Mouse (Mus musculus): ENCODE measurements around the gene Slc25a48. TPM values are rescaled to one million over a fixed set of nuclear protein-coding genes. Genes with fewer than 3 reads are reported as not detected.

Slc25a48 gene
- polyA plus RNA-seq (2015; fragmentation: Nextera tagmentation; extraction: Ambion mirVana): 1.0 and 1.2 TPM in 2 replicates

- peak within 1 kb of the TSS; percentile 51 for H3K4me3 ChIP-seq (ENCODE audit: low read depth, low read length)
- H3K9me3 ChIP-seq (replicated peaks; ENCODE audit: control insufficient read depth, low read length): no peaks in the 10 kb centered on the region
- WGBS (ENCODE audit: insufficient replicate concordance): 2% methylated on average over 51 of the region's 51 CpGs
- peaks cover 28% of the 10 kb centered on the region for H3K27me3 ChIP-seq (ENCODE audit: control insufficient read depth, insufficient read depth, low read depth, low read length)
- no peaks in the 10 kb centered on the region for H3K4me1 ChIP-seq (ENCODE audit: control insufficient read depth, low read depth, low read length)
- no peaks in the 10 kb centered on the region for H3K36me3 ChIP-seq (ENCODE audit: control insufficient read depth, insufficient read depth)
- ATAC-seq (ENCODE audit: low read depth): peak; percentile 78
- peak within 1 kb of the TSS; percentile 15 for H3K4me2 ChIP-seq (ENCODE audit: low read depth, low read length)
- H3K9ac ChIP-seq (ENCODE audit: low read depth, low read length): peak within 1 kb of the TSS; percentile 34; the same call in 1 of the 2 replicates
- H3K27ac ChIP-seq (ENCODE audit: low read length): peak within 1 kb of the TSS; percentile 69
Observed at GRCm38 (mm10) chr13:56438211-56439075, at the start of gene Slc25a48. Gene Slc25a48 (plus strand): TSS chr13:56438355.

GRCm38 (mm10) chr13:56397572-56397971, 40.6 kb upstream of the Slc25a48 start:
- H3K27ac ChIP-seq (ENCODE audit: low read length): no peak overlapping the region
- no peak overlapping the region for H3K4me3 ChIP-seq (ENCODE audit: low read depth, low read length)

DNA sequence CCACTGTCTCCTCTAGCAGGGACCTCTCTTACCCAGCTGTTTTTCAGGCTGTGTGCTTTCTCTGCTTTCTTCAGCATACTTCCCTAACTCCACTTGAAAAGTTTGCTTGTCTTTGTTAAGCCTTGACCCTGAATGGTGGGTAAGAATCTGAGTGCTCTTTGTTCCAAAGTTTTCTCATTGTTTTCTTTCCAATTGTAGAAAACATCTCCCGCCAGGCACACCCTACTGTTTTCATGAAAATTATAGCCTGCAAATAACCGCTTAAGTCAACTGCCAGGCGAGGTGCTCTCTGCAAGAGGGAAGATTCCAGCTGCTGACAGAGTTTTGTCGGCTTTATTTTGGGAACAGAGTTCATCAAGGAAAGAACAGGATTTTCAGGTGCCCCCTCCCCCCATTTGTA, 37.0 kb upstream of the Slc25a48 start:
- 63% methylated on average over 4 of the region's 4 CpGs for WGBS (ENCODE audit: insufficient replicate concordance)
- H3K36me3 ChIP-seq (ENCODE audit: control insufficient read depth, insufficient read depth): no peaks in the 10 kb centered on the region

More at GRCm38 (mm10) chr13:56397572-56397971, 40.6 kb upstream of the Slc25a48 start:
- no peak for ATAC-seq (ENCODE audit: low read depth)
- 44% methylated on average over 5 of the region's 5 CpGs for WGBS (ENCODE audit: insufficient replicate concordance)
- Histone ChIP-seq H3K4me1 (ENCODE audit: control insufficient read depth, low read depth, low read length) (no peaks in the 10 kb centered on the region), H3K9me3 (replicated peaks; ENCODE audit: control insufficient read depth, low read length) (no peaks in the 10 kb centered on the region), H3K27me3 (ENCODE audit: control insufficient read depth, insufficient read depth, low read depth, low read length) (no peaks in the 10 kb centered on the region), H3K9ac (ENCODE audit: low read depth, low read length) (no peak overlapping the region), H3K36me3 (ENCODE audit: control insufficient read depth, insufficient read depth) (no peaks in the 10 kb centered on the region), H3K4me2 (ENCODE audit: low read depth, low read length) (no peak overlapping the region)

DNA sequence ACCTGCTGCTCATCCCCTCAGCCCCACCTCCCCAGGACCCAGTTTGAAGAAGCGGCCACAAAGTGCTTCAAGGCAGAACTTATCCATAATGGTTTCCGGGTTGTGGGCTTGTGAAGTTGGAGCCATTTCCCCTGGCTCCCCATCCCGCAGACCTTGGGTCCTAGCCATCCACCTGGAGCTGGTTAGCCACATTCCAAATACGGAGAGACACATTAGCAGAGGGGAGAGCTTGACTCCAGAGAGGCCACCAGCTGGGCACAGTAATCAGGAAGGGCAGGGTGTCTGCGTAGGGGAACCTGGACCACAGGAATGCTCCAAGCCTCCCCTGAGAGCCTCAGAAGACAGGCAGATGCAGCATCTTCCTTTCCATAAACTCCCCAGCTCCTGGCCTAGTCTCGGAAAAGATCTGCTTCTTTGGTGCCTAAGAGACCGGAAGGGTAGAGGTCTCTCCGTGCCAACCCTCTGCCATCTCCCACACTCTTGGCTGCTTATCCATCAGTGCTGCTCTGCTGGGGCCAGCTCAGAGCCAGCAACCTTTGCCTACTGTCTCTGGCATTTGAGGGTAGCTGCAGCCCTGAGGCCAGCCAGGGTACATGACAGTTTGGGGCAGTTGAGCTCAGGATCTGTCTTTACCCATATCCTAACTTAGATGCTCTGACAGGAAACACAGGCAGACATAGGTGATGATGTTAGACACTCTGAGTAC, 34.6 kb upstream of the Slc25a48 start:
- WGBS (ENCODE audit: insufficient replicate concordance): 59% methylated on average over 8 of the region's 8 CpGs
- Histone ChIP-seq H3K9ac (ENCODE audit: low read depth, low read length) (no peak overlapping the region), H3K27me3 (ENCODE audit: control insufficient read depth, insufficient read depth, low read depth, low read length) (no peaks in the 10 kb centered on the region), H3K4me1 (ENCODE audit: control insufficient read depth, low read depth, low read length) (no peaks in the 10 kb centered on the region), H3K9me3 (replicated peaks; ENCODE audit: control insufficient read depth, low read length) (no peaks in the 10 kb centered on the region), H3K4me2 (ENCODE audit: low read depth, low read length) (no peak overlapping the region), H3K36me3 (ENCODE audit: control insufficient read depth, insufficient read depth) (no peaks in the 10 kb centered on the region), H3K27ac (ENCODE audit: low read length) (no peak overlapping the region), H3K4me3 (ENCODE audit: low read depth, low read length) (no peak overlapping the region)
- ATAC-seq (ENCODE audit: low read depth): no peak

More for the DNA sequence above, 37.0 kb upstream of the Slc25a48 start:
- no peak for ATAC-seq (ENCODE audit: low read depth)
- no peaks in the 10 kb centered on the region for H3K27me3 ChIP-seq (ENCODE audit: control insufficient read depth, insufficient read depth, low read depth, low read length)
- no peak overlapping the region for H3K4me2 ChIP-seq (ENCODE audit: low read depth, low read length)
- H3K4me1 ChIP-seq (ENCODE audit: control insufficient read depth, low read depth, low read length): no peaks in the 10 kb centered on the region
- H3K9me3 ChIP-seq (replicated peaks; ENCODE audit: control insufficient read depth, low read length): no peaks in the 10 kb centered on the region
- H3K4me3 ChIP-seq (ENCODE audit: low read depth, low read length): no peak overlapping the region
- no peak overlapping the region for H3K27ac ChIP-seq (ENCODE audit: low read length)
- H3K9ac ChIP-seq (ENCODE audit: low read depth, low read length): no peak overlapping the region

GRCm38 (mm10) chr13:56404511-56405140, 33.5 kb upstream of the Slc25a48 start:
- ATAC-seq (ENCODE audit: low read depth): no peak
- no peaks in the 10 kb centered on the region for H3K27me3 ChIP-seq (ENCODE audit: control insufficient read depth, insufficient read depth, low read depth, low read length)
- H3K4me3 ChIP-seq (ENCODE audit: low read depth, low read length): no peak overlapping the region
- H3K27ac ChIP-seq (ENCODE audit: low read length): no peak overlapping the region
- 59% methylated on average over 6 of the region's 6 CpGs for WGBS (ENCODE audit: insufficient replicate concordance)
- no peak overlapping the region for H3K4me2 ChIP-seq (ENCODE audit: low read depth, low read length)
- H3K9ac ChIP-seq (ENCODE audit: low read depth, low read length): no peak overlapping the region
- no peaks in the 10 kb centered on the region for H3K4me1 ChIP-seq (ENCODE audit: control insufficient read depth, low read depth, low read length)
- H3K9me3 ChIP-seq (replicated peaks; ENCODE audit: control insufficient read depth, low read length): no peaks in the 10 kb centered on the region
- no peaks in the 10 kb centered on the region for H3K36me3 ChIP-seq (ENCODE audit: control insufficient read depth, insufficient read depth)

GRCm38 (mm10) chr13:56412286-56412873, 25.8 kb upstream of the Slc25a48 start:
- Histone ChIP-seq H3K4me2 (ENCODE audit: low read depth, low read length) (no peak overlapping the region), H3K36me3 (ENCODE audit: control insufficient read depth, insufficient read depth) (no peaks in the 10 kb centered on the region), H3K27ac (ENCODE audit: low read length) (no peak overlapping the region), H3K4me1 (ENCODE audit: control insufficient read depth, low read depth, low read length) (no peaks in the 10 kb centered on the region), H3K9me3 (replicated peaks; ENCODE audit: control insufficient read depth, low read length) (no peaks in the 10 kb centered on the region), H3K9ac (ENCODE audit: low read depth, low read length) (no peak overlapping the region), H3K4me3 (ENCODE audit: low read depth, low read length) (no peak overlapping the region), H3K27me3 (ENCODE audit: control insufficient read depth, insufficient read depth, low read depth, low read length) (no peaks in the 10 kb centered on the region)
- WGBS (ENCODE audit: insufficient replicate concordance): 73% methylated on average over 9 of the region's 9 CpGs
- ATAC-seq (ENCODE audit: low read depth): no peak

GRCm38 (mm10) chr13:56418685-56419483, 19.3 kb upstream of the Slc25a48 start:
- Histone ChIP-seq H3K27me3 (ENCODE audit: control insufficient read depth, insufficient read depth, low read depth, low read length) (no peaks in the 10 kb centered on the region), H3K9me3 (replicated peaks; ENCODE audit: control insufficient read depth, low read length) (no peaks in the 10 kb centered on the region), H3K9ac (ENCODE audit: low read depth, low read length) (no peak overlapping the region), H3K4me3 (ENCODE audit: low read depth, low read length) (no peak overlapping the region), H3K4me1 (ENCODE audit: control insufficient read depth, low read depth, low read length) (no peaks in the 10 kb centered on the region), H3K4me2 (ENCODE audit: low read depth, low read length) (no peak overlapping the region), H3K27ac (ENCODE audit: low read length) (no peak overlapping the region), H3K36me3 (ENCODE audit: control insufficient read depth, insufficient read depth) (no peaks in the 10 kb centered on the region)
- no peak for ATAC-seq (ENCODE audit: low read depth)
- 27% methylated on average over 13 of the region's 13 CpGs for WGBS (ENCODE audit: insufficient replicate concordance)

DNA sequence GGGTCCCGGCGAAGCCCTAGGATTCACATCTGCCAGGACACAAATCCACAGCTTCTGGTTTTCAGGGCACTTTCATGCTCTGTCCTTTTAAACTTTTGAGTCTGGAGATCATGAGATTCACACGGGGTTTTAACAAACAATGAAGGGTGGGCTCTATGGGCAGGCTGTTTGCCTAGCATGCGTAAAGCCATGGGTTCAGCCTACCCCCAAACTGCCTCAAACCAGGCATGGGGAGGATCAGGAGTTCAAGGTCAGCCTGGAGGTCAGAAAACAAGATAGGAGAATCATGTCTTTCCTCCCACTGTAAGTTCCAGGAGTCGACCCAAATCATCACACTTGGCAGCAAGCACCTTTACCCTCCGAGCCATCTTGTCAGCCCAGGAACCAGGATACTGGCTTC, 18.6 kb upstream of the Slc25a48 start:
- no peaks in the 10 kb centered on the region for H3K27me3 ChIP-seq (ENCODE audit: control insufficient read depth, insufficient read depth, low read depth, low read length)
- H3K36me3 ChIP-seq (ENCODE audit: control insufficient read depth, insufficient read depth): no peaks in the 10 kb centered on the region
- H3K4me1 ChIP-seq (ENCODE audit: control insufficient read depth, low read depth, low read length): no peaks in the 10 kb centered on the region
- no peaks in the 10 kb centered on the region for H3K9me3 ChIP-seq (replicated peaks; ENCODE audit: control insufficient read depth, low read length)
- H3K4me3 ChIP-seq (ENCODE audit: low read depth, low read length): no peak overlapping the region
- H3K27ac ChIP-seq (ENCODE audit: low read length): no peak overlapping the region
- H3K4me2 ChIP-seq (ENCODE audit: low read depth, low read length): no peak overlapping the region
- no peak overlapping the region for H3K9ac ChIP-seq (ENCODE audit: low read depth, low read length)
- no peak for ATAC-seq (ENCODE audit: low read depth)
- WGBS (ENCODE audit: insufficient replicate concordance): 50% methylated on average over 6 of the region's 6 CpGs
